Mouse (Mus musculus) limb, embryonic 15.5 days (tissue): ENCODE data around the gene Ppp2r5c. TPM values are rescaled to one million over a fixed set of nuclear protein-coding genes. Genes with fewer than 3 reads are reported as not detected.
A peak's percentile ranks its signal among the peaks of the same experiment; 100 is the strongest.

ENCODE experiments used
- ATAC-seq: fragments of 200-750 bp; cut with Nextera tagmentation; 2 replicates; pipeline ENCODE4 v1.8.0; 2017; ENCODE audit warnings: low read depth, moderate TSS enrichment; ENCODE audit not compliant: insufficient number of reproducible peaks, low FRiP score, low TSS enrichment
- H3K27ac ChIP-seq: fragments of 300-500 bp; sonication (generic); 2 replicates; pipeline ENCODE4 v1.5.1; 2015; ENCODE audit warnings: moderate library complexity, mild to moderate bottlenecking, inconsistent platforms
- H3K27me3 ChIP-seq: fragments of 300-500 bp; sonication (generic); 2 replicates; pipeline ENCODE4 v1.6.1; 2015; ENCODE audit warnings: inconsistent platforms
- H3K36me3 ChIP-seq: fragments of 300-500 bp; sonication (generic); 2 replicates; pipeline ENCODE4 v1.6.1; 2015; ENCODE audit warnings: inconsistent platforms
- H3K4me1 ChIP-seq: fragments of 300-500 bp; sonication (generic); 2 replicates; pipeline ENCODE4 v1.6.1; 2015; ENCODE audit warnings: inconsistent platforms
- H3K4me2 ChIP-seq: fragments of 300-500 bp; sonication (generic); 2 replicates; pipeline ENCODE4 v1.6.1; 2015; ENCODE audit warnings: mild to moderate bottlenecking, inconsistent platforms
- H3K4me3 ChIP-seq: fragments of 300-500 bp; sonication (generic); 2 replicates; pipeline ENCODE4 v1.5.1; 2015; ENCODE audit warnings: mild to moderate bottlenecking, inconsistent platforms
- H3K9ac ChIP-seq: fragments of 300-500 bp; sonication (generic); 2 replicates; pipeline ENCODE4 v1.6.1; 2015; ENCODE audit warnings: inconsistent platforms
- H3K9me3 ChIP-seq: fragments of 300-500 bp; sonication (generic); 2 replicates; pipeline ENCODE4 v1.6.1; 2016; ENCODE audit warnings: inconsistent platforms
- WGBS: fragments of 180-500 bp; shearing (Covaris S2); methylation state at CpG from one replicate; pipeline ENCODE4 v1.1.7; 2015; 5-methylcytosine and 5-hydroxymethylcytosine counted together
- polyA plus RNA-seq: library from polyadenylated mRNA; unstranded; fragments of >200 nt; fragmentation: Nextera tagmentation; extraction: Ambion mirVana; gene quantifications from 2 replicates; pipeline ENCODE4 v1.2.1, GENCODE M21; 2015

Ppp2r5c gene
- polyA plus RNA-seq, 1 experiment from 2014 or later: 142 TPM

DNA sequence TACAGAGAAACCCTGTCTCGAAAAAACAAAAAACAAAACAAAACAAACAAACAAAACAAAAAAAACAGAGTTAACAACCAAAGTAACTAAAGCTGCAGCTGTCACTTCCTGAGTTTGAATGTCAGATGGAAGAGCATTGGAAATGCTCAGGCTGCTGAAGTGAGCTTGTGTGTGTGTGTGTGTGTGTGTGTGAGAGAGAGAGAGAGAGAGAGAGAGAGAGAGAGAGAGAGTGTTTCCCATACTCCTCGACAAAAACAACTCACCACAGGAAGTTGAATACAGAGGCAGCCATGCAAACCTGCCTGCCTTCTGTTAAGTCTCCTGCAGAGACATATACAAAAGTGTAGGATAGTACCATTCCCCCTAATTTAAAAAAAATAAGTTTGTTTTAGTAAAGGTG lies 47.9 kb downstream of the Ppp2r5c start:
- Histone ChIP-seq H3K27me3 (no peaks in the 10 kb centered on the region), H3K27ac (no peak overlapping the region), H3K9me3 (no peaks in the 10 kb centered on the region), H3K36me3 (peaks cover 6% of the 10 kb centered on the region; the same call in 1 of the 2 replicates), H3K4me2 (no peak overlapping the region), H3K4me3 (no peak overlapping the region), H3K4me1 (peaks cover 38% of the 10 kb centered on the region), H3K9ac (no peak overlapping the region)
- ATAC-seq: no peak
- 70% methylated on average over 2 of the region's 2 CpGs for whole genome bisulfite sequencing

DNA sequence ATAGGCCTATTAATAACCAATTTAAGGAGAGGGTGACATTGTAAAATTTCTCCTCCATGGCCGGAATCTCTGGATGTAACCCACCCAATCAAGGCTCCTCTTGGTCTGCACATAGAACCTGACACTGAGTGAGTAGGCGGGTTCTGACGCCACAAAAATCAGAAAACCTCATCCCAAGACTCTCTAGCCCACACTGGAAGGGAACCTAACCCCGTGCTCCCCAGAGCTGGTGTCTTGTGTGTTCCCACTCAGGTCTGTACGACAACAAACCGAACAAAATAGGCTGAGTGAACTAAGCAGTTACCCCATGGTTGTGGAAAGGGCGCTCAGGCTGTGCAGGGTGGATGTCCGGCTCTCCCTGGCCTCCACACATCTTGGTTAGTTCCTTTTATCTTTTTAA lies 48.3 kb downstream of the Ppp2r5c start:
- Histone ChIP-seq H3K27ac (no peak overlapping the region), H3K4me1 (peaks cover 38% of the 10 kb centered on the region), H3K9me3 (no peaks in the 10 kb centered on the region), H3K9ac (no peak overlapping the region), H3K4me3 (no peak overlapping the region), H3K36me3 (peaks cover 3% of the 10 kb centered on the region; the same call in 1 of the 2 replicates), H3K4me2 (no peak overlapping the region), H3K27me3 (no peaks in the 10 kb centered on the region)
- whole genome bisulfite sequencing: 94% methylated on average over 8 of the region's 8 CpGs
- no peak for ATAC-seq

DNA sequence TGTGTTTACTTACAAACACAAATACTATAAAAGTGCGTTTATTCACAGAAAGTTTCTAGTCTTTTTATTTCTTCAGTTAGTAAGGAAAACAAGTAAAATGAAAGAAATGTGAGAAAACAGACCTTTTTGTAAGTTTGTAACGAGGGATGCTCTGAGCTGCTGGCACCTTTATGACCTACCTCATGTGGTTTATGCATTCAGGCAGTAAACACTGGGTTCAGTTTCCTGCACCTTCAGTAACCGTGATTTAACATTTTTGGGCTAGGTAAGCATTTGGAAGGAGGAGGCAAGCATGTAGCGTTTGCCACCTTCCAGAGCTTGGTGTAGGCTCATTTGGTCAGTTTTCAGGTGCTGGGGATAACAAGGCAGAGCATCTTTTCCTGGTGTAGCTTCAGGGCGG lies 49.1 kb downstream of the Ppp2r5c start:
- H3K9ac ChIP-seq: no peak overlapping the region
- no peak overlapping the region for H3K27ac ChIP-seq
- 56% methylated on average over 5 of the region's 5 CpGs for WGBS
- H3K9me3 ChIP-seq: no peaks in the 10 kb centered on the region
- H3K36me3 ChIP-seq: no peaks in the 10 kb centered on the region
- no peak for ATAC-seq
- no peak overlapping the region for H3K4me3 ChIP-seq
- H3K4me1 ChIP-seq: peaks cover 38% of the 10 kb centered on the region
- H3K27me3 ChIP-seq: no peaks in the 10 kb centered on the region
- no peak overlapping the region for H3K4me2 ChIP-seq

DNA sequence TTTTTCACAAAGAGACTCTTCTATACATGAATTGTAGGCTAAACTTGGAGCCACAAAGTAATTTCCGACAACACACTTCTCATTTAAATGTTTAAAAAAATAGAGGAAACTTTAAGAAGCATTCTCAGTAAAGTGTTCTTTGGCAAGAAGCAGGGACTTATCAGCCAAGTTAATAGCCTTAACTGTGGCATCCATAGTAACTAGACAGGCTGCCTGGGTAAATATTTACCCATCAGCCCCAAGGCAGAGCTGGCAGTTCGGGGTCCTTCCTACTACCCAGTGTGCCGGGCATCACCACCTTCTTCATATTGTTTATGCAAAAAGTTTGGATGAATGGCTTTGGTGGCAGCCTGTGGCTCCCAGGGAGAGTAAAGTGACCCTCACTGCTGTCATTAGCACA lies 50.1 kb downstream of the Ppp2r5c start:
- Histone ChIP-seq H3K9ac (no peak overlapping the region), H3K4me2 (no peak overlapping the region), H3K4me1 (peaks cover 38% of the 10 kb centered on the region), H3K27me3 (no peaks in the 10 kb centered on the region), H3K9me3 (no peaks in the 10 kb centered on the region), H3K4me3 (no peak overlapping the region), H3K27ac (peak overlapping the region; percentile 33; the same call in 1 of the 2 replicates), H3K36me3 (no peaks in the 10 kb centered on the region)
- WGBS: 50% methylated on average over 3 of the region's 3 CpGs
- no peak for ATAC-seq

DNA sequence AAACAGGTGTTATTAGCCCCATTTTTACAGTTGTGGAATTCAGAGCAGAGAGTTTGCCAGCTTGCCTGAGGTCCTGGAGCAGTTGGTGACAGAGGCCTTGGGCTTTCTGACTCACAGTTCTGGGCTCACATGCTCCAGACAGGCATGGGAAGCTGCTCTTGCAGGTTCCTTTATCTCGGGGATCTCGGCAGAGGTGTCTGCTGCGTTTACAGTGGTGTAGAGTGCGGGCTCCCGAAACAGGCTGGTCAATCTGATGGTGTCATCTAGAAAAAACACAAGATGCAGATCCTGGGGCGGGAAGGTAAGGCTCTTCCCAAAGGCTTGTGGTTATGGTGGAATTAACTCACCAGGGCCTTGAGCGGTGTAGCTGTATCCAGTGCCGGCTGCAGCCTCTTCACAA lies 50.6 kb downstream of the Ppp2r5c start:
- H3K27ac ChIP-seq: peak overlapping the region; percentile 33; the same call in 1 of the 2 replicates
- H3K4me3 ChIP-seq: no peak overlapping the region
- no peak for ATAC-seq
- H3K4me1 ChIP-seq: peaks cover 38% of the 10 kb centered on the region
- H3K27me3 ChIP-seq: no peaks in the 10 kb centered on the region
- no peak overlapping the region for H3K9ac ChIP-seq
- no peaks in the 10 kb centered on the region for H3K9me3 ChIP-seq
- no peaks in the 10 kb centered on the region for H3K36me3 ChIP-seq
- H3K4me2 ChIP-seq: no peak overlapping the region
- 41% methylated on average over 8 of the region's 8 CpGs for WGBS

DNA sequence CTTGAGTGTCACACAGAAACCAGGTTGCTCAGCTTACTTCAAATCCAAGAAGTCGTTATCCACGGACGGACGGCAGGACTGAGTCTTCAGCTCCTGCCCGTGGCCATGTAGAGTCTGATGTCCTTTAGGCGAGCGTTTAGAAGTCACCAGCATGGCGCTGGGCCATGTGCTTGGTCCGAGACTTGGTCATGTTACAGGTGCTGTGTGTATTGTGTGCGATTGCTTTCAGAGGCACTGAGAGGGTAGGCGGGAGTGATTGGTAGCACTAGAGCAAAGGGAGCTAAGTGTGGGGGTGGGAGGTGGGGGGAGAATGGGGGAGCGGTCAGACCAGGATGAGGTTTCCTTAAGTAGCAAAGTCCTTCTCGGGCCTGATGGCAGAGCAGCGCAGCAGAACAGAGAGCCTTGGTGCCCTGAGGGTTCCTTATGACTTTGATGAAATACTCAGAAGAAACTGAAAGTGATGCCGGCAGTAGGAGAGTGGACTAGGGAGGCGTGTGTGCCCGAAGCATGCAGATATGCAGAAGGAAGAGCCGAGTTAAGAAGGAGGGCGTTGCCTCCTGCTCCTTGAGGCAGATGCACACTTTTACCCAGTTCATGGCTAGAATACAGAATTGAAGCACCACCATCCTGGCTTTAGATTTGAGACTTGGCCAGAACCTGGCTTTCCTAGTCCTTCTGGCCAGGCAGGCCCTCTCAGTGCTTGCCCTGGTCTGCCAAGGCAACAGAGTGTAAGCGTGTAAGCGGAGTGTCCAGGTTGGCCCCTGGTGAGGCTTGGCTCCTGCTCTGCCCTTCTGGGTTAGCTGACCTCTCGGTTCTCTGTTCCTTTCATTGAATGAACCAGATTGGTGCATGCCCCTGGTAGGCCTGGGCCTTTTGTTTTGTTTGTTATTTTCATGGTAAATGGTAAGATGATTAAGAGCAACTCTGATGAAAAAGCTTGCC lies 51.6 kb downstream of the Ppp2r5c start:
- Histone ChIP-seq H3K9me3 (no peaks in the 10 kb centered on the region), H3K27me3 (no peaks in the 10 kb centered on the region), H3K9ac (no peak overlapping the region), H3K4me3 (no peak overlapping the region), H3K4me1 (peaks cover 42% of the 10 kb centered on the region), H3K4me2 (0 out of 2 replicates have a peak overlapping the region, but pooled peaks have one; percentile 14), H3K36me3 (no peaks in the 10 kb centered on the region), H3K27ac (peak overlapping the region; percentile 8; the same call in 1 of the 2 replicates)
- no peak for ATAC-seq
- WGBS: 71% methylated on average over 22 of the region's 22 CpGs

DNA sequence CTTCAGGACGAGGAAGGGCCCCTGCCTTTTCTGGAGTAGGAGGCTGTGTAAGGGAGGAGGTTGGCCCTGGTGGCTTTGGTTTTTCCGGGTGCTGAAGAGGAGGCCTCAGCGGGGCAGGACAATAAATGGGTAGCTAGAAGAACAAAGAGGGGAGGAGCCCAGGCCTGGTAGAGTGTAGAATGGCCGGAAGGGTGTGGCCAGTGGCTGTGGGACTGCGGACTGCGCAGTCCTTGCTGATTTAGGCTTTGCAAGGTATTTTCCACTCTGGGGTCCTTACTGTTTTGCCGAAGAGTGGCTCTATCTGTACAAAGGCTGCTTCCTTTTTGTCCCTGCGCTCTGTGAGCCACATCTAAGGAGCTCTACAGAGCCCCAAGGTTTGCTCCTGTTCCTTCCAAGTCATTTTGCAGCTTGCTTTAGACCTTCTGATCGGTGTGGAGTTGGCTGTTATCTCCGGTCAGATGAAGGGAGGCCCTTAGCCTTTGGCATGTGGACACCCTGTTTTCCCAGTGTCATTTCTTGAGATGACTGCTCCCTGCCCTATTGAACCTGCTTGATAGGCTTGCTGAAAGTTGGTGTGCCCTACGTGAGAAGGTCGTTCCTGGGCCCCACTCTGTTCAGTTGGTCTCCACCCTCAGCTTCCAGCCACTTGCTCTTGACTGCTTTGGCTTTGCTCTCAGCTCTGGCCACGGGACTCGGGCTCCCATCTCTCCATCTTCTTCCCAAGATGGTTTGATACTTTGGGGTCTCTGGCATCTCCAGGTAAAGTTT lies 52.5 kb downstream of the Ppp2r5c start:
- no peak for ATAC-seq
- peaks cover 49% of the 10 kb centered on the region for H3K4me1 ChIP-seq
- WGBS: 72% methylated on average over 14 of the region's 14 CpGs
- no peaks in the 10 kb centered on the region for H3K36me3 ChIP-seq
- H3K4me3 ChIP-seq: no peak overlapping the region
- H3K9me3 ChIP-seq: no peaks in the 10 kb centered on the region
- peak overlapping the region; percentile 6; the same call in 1 of the 2 replicates for H3K27ac ChIP-seq
- H3K4me2 ChIP-seq: no peak overlapping the region
- H3K9ac ChIP-seq: no peak overlapping the region
- no peaks in the 10 kb centered on the region for H3K27me3 ChIP-seq

DNA sequence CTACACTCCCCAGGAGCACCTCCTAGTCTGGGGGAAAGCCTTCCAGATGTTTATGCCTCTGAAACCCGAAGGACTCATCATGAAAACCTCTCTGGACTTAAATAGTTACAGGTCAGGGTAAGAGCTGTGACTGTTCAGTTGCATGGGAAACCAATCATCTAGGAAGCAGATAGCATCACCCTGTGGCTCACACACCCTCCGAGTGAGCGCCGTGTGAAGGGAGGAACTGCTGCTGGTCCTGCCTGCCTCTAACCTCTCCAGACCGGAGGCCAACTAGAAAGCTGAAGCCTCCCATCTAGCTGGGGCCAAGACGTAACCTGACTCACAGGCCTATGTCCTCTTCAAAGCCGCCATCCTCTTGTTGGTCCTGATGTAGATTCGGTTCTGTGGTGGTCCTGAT lies 53.2 kb downstream of the Ppp2r5c start:
- no peak for ATAC-seq
- Histone ChIP-seq H3K4me1 (peaks cover 53% of the 10 kb centered on the region), H3K27ac (no peak overlapping the region), H3K4me2 (no peak overlapping the region), H3K36me3 (no peaks in the 10 kb centered on the region), H3K9me3 (no peaks in the 10 kb centered on the region), H3K4me3 (no peak overlapping the region), H3K27me3 (no peaks in the 10 kb centered on the region), H3K9ac (no peak overlapping the region)
- 91% methylated on average over 8 of the region's 8 CpGs for WGBS

DNA sequence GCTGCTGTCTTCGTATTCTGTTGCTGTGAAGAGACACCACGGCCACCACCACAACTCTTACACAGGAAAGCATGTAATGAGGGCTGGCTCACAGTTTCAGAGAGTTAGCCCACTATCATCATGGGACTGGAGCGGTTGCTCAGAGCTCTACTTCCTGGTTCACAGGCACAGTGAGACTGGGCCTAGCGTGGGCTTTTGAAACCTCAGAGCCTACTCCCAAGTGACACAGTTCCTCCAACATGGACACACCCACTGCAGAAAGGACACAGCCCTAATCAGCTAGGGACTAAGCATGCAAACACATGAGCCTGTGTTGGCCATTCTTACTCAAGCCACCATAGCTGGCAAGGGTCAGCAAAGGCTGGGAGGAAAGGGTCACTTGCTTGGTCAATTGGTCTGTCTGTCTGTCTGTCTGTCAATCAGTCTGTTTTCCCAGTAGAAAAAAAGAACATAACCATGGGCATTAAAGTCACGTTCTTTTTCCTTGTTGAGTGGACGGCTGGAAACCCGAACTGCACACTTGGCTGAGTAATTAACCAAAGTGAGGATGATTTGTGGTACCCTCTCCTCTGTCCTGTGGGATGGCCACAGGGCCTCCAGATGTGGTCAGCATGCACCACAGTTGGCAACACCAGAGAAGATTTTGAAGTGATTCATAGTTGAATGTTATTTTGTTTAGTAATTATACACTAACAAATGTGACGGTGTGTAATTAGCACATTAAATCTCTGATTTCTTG lies 56.7 kb downstream of the Ppp2r5c start:
- H3K27me3 ChIP-seq: no peaks in the 10 kb centered on the region
- H3K27ac ChIP-seq: no peak overlapping the region
- peaks cover 50% of the 10 kb centered on the region for H3K4me1 ChIP-seq

DNA sequence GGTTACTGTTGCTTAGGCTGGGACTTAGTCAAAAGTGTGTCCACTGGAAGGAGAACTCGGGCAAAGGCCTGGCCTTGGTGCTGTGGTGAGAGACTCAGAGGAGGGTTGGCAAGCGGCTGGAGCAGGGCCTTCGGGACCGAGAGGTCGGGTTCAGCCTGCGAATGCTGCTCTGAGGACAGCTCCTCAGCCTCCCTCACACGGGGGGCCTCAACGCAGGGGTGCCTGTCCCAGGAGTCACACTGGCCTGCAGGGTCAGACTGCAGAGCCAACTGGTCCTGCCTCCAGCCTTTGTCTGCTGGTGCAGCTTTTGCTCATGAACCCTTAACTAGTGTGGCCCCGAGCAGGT lies 57.2 kb downstream of the Ppp2r5c start:
- no peak overlapping the region for H3K27ac ChIP-seq
- no peaks in the 10 kb centered on the region for H3K9me3 ChIP-seq
- H3K9ac ChIP-seq: no peak overlapping the region
- no peak overlapping the region for H3K4me2 ChIP-seq
- no peaks in the 10 kb centered on the region for H3K36me3 ChIP-seq
- ATAC-seq: no peak
- 74% methylated on average over 9 of the region's 9 CpGs for whole genome bisulfite sequencing
- H3K4me1 ChIP-seq: peaks cover 50% of the 10 kb centered on the region
- H3K4me3 ChIP-seq: no peak overlapping the region
- H3K27me3 ChIP-seq: no peaks in the 10 kb centered on the region

More for the DNA sequence above, 56.7 kb downstream of the Ppp2r5c start:
- H3K9ac ChIP-seq: no peak overlapping the region
- 66% methylated on average over 8 of the region's 8 CpGs for WGBS
- H3K4me2 ChIP-seq: no peak overlapping the region
- ATAC-seq: no peak
- no peak overlapping the region for H3K4me3 ChIP-seq
- no peaks in the 10 kb centered on the region for H3K36me3 ChIP-seq
- no peaks in the 10 kb centered on the region for H3K9me3 ChIP-seq

DNA sequence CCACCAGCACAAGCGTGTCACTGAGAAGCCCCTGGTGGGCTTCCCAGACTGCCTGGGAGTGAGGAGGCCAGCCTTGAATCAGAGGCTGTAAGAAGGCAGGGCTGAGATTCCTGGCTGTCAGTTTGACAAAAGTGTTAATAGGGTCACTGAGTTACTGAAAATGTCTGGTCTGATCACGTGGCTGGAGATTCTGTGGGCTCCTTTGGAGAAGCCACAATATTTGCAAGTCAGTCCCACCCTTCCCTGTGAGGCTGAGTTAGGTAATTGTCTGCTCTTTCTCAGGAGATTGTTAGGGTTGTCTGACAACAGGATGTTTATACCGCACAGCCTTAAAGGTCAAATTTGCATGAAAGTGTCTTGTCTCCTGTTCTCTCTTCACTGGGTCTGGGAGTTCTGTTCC lies 57.9 kb downstream of the Ppp2r5c start:
- no peak overlapping the region for H3K27ac ChIP-seq
- peaks cover 50% of the 10 kb centered on the region for H3K4me1 ChIP-seq
- no peaks in the 10 kb centered on the region for H3K27me3 ChIP-seq
- no peaks in the 10 kb centered on the region for H3K36me3 ChIP-seq
- no peak for ATAC-seq
- no peak overlapping the region for H3K9ac ChIP-seq
- H3K4me2 ChIP-seq: no peak overlapping the region
- WGBS: 39% methylated on average over 3 of the region's 3 CpGs
- H3K4me3 ChIP-seq: no peak overlapping the region
- H3K9me3 ChIP-seq: no peaks in the 10 kb centered on the region
